Mouse (Mus musculus): ENCODE results near the gene Rcbtb1. TPM values are rescaled to one million over a fixed set of nuclear protein-coding genes. Genes with fewer than 3 reads are reported as not detected.

Rcbtb1 gene
- 85.8 TPM for polyA plus RNA-seq (2017; shearing (Covaris generic))

GRCm38 (mm10) chr14:59200711-59201603 is at the start of gene Rcbtb1:
Gene Rcbtb1 (plus strand): TSS chr14:59201209.

GRCm38 (mm10) chr14:59178649-59179048 is 22.4 kb upstream of the Rcbtb1 start, which contains the start of gene Gm5142:
Gene Gm5142 (minus strand): TSS chr14:59178749.

GRCm38 (mm10) chr14:59260056-59260455 is 59.0 kb downstream of the Rcbtb1 start, which contains the start of gene Gm6904:
Gene Gm6904 (minus strand): TSS chr14:59260216.

Other genes starting within 250 kb of the Rcbtb1 start
- gene 1700129C05Rik, start 58.3 kb upstream of the Rcbtb1 start, polyA plus RNA-seq (2017; shearing (Covaris generic)) = not detected
- gene Gm5142, start 22.5 kb upstream of the Rcbtb1 start, polyA plus RNA-seq (2017; shearing (Covaris generic)) = not detected
- gene Gm6904, start 59.0 kb downstream of the Rcbtb1 start, polyA plus RNA-seq (2017; shearing (Covaris generic)) = 5.2 TPM
- gene Phf11a, start 96.3 kb downstream of the Rcbtb1 start, polyA plus RNA-seq (2017; shearing (Covaris generic)) = 8.4 TPM
- gene Phf11b, start 140.1 kb downstream of the Rcbtb1 start, polyA plus RNA-seq (2017; shearing (Covaris generic)) = 61.2 TPM
- gene Phf11d, start 164.3 kb downstream of the Rcbtb1 start, polyA plus RNA-seq (2017; shearing (Covaris generic)) = 6.8 TPM
- 8.1 TPM for gene Phf11c, start 194.2 kb downstream of the Rcbtb1 start, polyA plus RNA-seq (2017; shearing (Covaris generic))
- gene Setdb2, start 239.7 kb downstream of the Rcbtb1 start, polyA plus RNA-seq (2017; shearing (Covaris generic)) = 34.2 TPM
- gene Cab39l, start 239.8 kb downstream of the Rcbtb1 start, polyA plus RNA-seq (2017; shearing (Covaris generic)) = 49.6 TPM